Mouse (Mus musculus) heart, postnatal 14 days (tissue): ENCODE data around the gene Ifnb1. TPM values are rescaled to one million over a fixed set of nuclear protein-coding genes. Genes with fewer than 3 reads are reported as not detected.
A peak's percentile ranks its signal among the peaks of the same experiment; 100 is the strongest.

Experiments
- DNase-seq, 2 experiments: peaks; one replicate each; pipeline ENCODE4 v3.0.0; 2021 to 2022
- intact Hi-C: fragments of 180-260 bp; cut with DNase I; formaldehyde crosslinking; loops from one replicate; pipeline ENCODE4 v1.15.1; 2025
- total RNA-seq, 2 experiments: library from RNA; stranded (reverse); gene quantifications; 2 replicates each; pipeline ENCODE4 v1.2.3; 2021

Gene Ifnb1
- total RNA-seq, 2 experiments from 2014 or later, result not detected

GRCm38 (mm10) chr4:88514403-88514802, 8.2 kb downstream of the Ifnb1 start:
- peak; percentile 60 to 75 for DNase-seq
- intact Hi-C loops, result loop anchor here (5.0 to 10.0 kb wide), 2 partner anchors 72 to 160 kb away; no protein-coding TSS in a partner anchor

- no peak for DNase-seq
Measured at GRCm38 (mm10) chr4:88513743-88514142, 8.8 kb downstream of the Ifnb1 start.

GRCm38 (mm10) chr4:88503753-88504152, 18.8 kb downstream of the Ifnb1 start:
- intact Hi-C loops, result no loop called here
- no peak for DNase-seq

More at GRCm38 (mm10) chr4:88513743-88514142, 8.8 kb downstream of the Ifnb1 start:
- intact Hi-C loops, result loop anchor here (5.0 to 10.0 kb wide), 2 partner anchors 71 to 159 kb away; no protein-coding TSS in a partner anchor

GRCm38 (mm10) chr4:88501247-88501646, 21.3 kb downstream of the Ifnb1 start:
- DNase-seq, result no peak
- intact Hi-C loops, result no loop called here

- DNase-seq, result peak; percentile 47 to 53
- intact Hi-C loops, result no loop called here
Measured at GRCm38 (mm10) chr4:88496321-88497018, 26.1 kb downstream of the Ifnb1 start.

- intact Hi-C loops, result no loop called here
- DNase-seq, result no peak
Measured at GRCm38 (mm10) chr4:88489622-88490021, 33.0 kb downstream of the Ifnb1 start.

GRCm38 (mm10) chr4:88488107-88488506, 34.5 kb downstream of the Ifnb1 start:
- intact Hi-C loops, result no loop called here
- no peak for DNase-seq

- DNase-seq, result no peak
- intact Hi-C loops, result no loop called here
Measured at GRCm38 (mm10) chr4:88480130-88480529, 42.4 kb downstream of the Ifnb1 start.

GRCm38 (mm10) chr4:88478809-88479186, 43.8 kb downstream of the Ifnb1 start:
- intact Hi-C loops, result no loop called here
- no peak for DNase-seq

- DNase-seq, result no peak
- intact Hi-C loops, result no loop called here
Measured at GRCm38 (mm10) chr4:88478177-88478808, 44.3 kb downstream of the Ifnb1 start.

- peak in 1 of 2 experiments; percentile 42 for DNase-seq
- intact Hi-C loops, result no loop called here
Measured at GRCm38 (mm10) chr4:88476511-88477210, 45.9 kb downstream of the Ifnb1 start.

GRCm38 (mm10) chr4:88476084-88476483, 46.5 kb downstream of the Ifnb1 start:
- intact Hi-C loops, result no loop called here
- DNase-seq, result no peak

Other genes starting within 250 kb of the Ifnb1 start
- 1 to 10 TPM; 5.3 to 5.8 TPM for gene Hacd4, start 83.8 kb downstream of the Ifnb1 start, total RNA-seq
- not detected for gene Ifna15, start 35.5 kb upstream of the Ifnb1 start, total RNA-seq
- not detected for gene Ifna14, start 49.0 kb upstream of the Ifnb1 start, total RNA-seq
- not detected for gene Ifna9, start 69.6 kb upstream of the Ifnb1 start, total RNA-seq
- not detected for gene Ifna12, start 80.6 kb upstream of the Ifnb1 start, total RNA-seq
- not detected for gene C87499, start 111.6 kb upstream of the Ifnb1 start, total RNA-seq
- gene Ifna13, start 121.7 kb upstream of the Ifnb1 start, total RNA-seq, result not detected
- gene Ifna16, start 154.2 kb upstream of the Ifnb1 start, total RNA-seq, result not detected
- not detected for gene Ifna2, start 161.1 kb upstream of the Ifnb1 start, total RNA-seq
- gene Ifnab, start 168.6 kb upstream of the Ifnb1 start, total RNA-seq, result not detected
- 1 to 10 TPM in 1 of 2 experiments, under 1 TPM in 1; 0.22 to 1.0 TPM for gene Gm26566, start 199.0 kb upstream of the Ifnb1 start, total RNA-seq
- 10 to 100 TPM; 73.9 to 75.5 TPM for gene Klhl9, start 199.7 kb upstream of the Ifnb1 start, total RNA-seq
- gene Gm13271, start 232.1 kb upstream of the Ifnb1 start, total RNA-seq, result not detected
- not detected for gene Gm13283, start 237.3 kb upstream of the Ifnb1 start, total RNA-seq